Mouse (Mus musculus) T-helper 17 cell (primary cell): ENCODE data around the gene Ttyh3.

ENCODE experiments used
- in situ Hi-C, 2 experiments: fragments of 300-600 bp; cut with MboI, MseI; formaldehyde crosslinking; loops; 1 replicate in 1 of 2; 2 replicates in 1 of 2; pipeline ENCODE4 v1.15.1; 2025; ENCODE audit warnings: high pct_unique_total_duplicates in 2 of 2

Ttyh3 gene

GRCm38 (mm10) chr5:140610273-140611011 is 38.4 kb downstream of the Ttyh3 start:
- in situ Hi-C loops, result no loop called here

- in situ Hi-C loops, result no loop called here
Observed at GRCm38 (mm10) chr5:140609511-140610272, 39.1 kb downstream of the Ttyh3 start.

GRCm38 (mm10) chr5:140608634-140609015 is 40.2 kb downstream of the Ttyh3 start:
- in situ Hi-C loops, result no loop called here

- in situ Hi-C loops, result no loop called here
Observed at GRCm38 (mm10) chr5:140607836-140608633, 40.8 kb downstream of the Ttyh3 start.

GRCm38 (mm10) chr5:140607001-140607835 is 41.6 kb downstream of the Ttyh3 start, which contains the start of gene Lfng:
Lfng (plus strand) TSS chr5:140607320.
- in situ Hi-C loops, result no loop called here

- in situ Hi-C loops, result no loop called here
Observed at GRCm38 (mm10) chr5:140606386-140606785, 42.4 kb downstream of the Ttyh3 start.

- in situ Hi-C loops, result no loop called here
Observed at GRCm38 (mm10) chr5:140605228-140605627, 43.6 kb downstream of the Ttyh3 start.

GRCm38 (mm10) chr5:140604386-140604785 is 44.4 kb downstream of the Ttyh3 start:
- in situ Hi-C loops, result no loop called here

GRCm38 (mm10) chr5:140602540-140602939 is 46.3 kb downstream of the Ttyh3 start:
- in situ Hi-C loops, result no loop called here

- in situ Hi-C loops, result no loop called here
Observed at GRCm38 (mm10) chr5:140601712-140602111, 47.1 kb downstream of the Ttyh3 start.

GRCm38 (mm10) chr5:140599939-140600338 is 48.9 kb downstream of the Ttyh3 start:
- in situ Hi-C loops, result loop anchor here in 1 of 2 experiments (25.0 kb wide), 1 partner anchor 1262 kb away; no protein-coding TSS in a partner anchor

GRCm38 (mm10) chr5:140597787-140598186 is 51.0 kb downstream of the Ttyh3 start:
- in situ Hi-C loops, result loop anchor here in 1 of 2 experiments (25.0 kb wide), 1 partner anchor 1265 kb away; no protein-coding TSS in a partner anchor

- in situ Hi-C loops, result loop anchor here in 1 of 2 experiments (25.0 kb wide), 1 partner anchor 1265 kb away; no protein-coding TSS in a partner anchor
Observed at GRCm38 (mm10) chr5:140596927-140597588, 51.8 kb downstream of the Ttyh3 start.

- in situ Hi-C loops, result loop anchor here in 1 of 2 experiments (25.0 kb wide), 1 partner anchor 1266 kb away; no protein-coding TSS in a partner anchor
Observed at GRCm38 (mm10) chr5:140596426-140596825, 52.4 kb downstream of the Ttyh3 start.

- in situ Hi-C loops, result loop anchor here in 1 of 2 experiments (25.0 kb wide), 1 partner anchor 1267 kb away; no protein-coding TSS in a partner anchor
Observed at GRCm38 (mm10) chr5:140594846-140595245, 54.0 kb downstream of the Ttyh3 start.

GRCm38 (mm10) chr5:140589082-140589774 is 59.6 kb downstream of the Ttyh3 start:
- in situ Hi-C loops, result loop anchor here (10.0 to 25.0 kb wide), 2 partner anchors 656 to 1273 kb away; partner anchors contain the start of gene Sdk1 (in 1 of the 2)

- in situ Hi-C loops, result loop anchor here (10.0 to 25.0 kb wide), 2 partner anchors 661 to 1278 kb away; partner anchors contain the start of gene Sdk1 (in 1 of the 2)
Observed at GRCm38 (mm10) chr5:140583732-140584368, 65.0 kb downstream of the Ttyh3 start.

- in situ Hi-C loops, result loop anchor here (10.0 to 25.0 kb wide), 2 partner anchors 662 to 1279 kb away; partner anchors contain the start of gene Sdk1 (in 1 of the 2)
Observed at GRCm38 (mm10) chr5:140582995-140583731, 65.7 kb downstream of the Ttyh3 start.
